Mouse (Mus musculus) kidney, adult 2 months (tissue): Measurements from ENCODE around the gene Gm49394. TPM values are rescaled to one million over a fixed set of nuclear protein-coding genes. Genes with fewer than 3 reads are reported as not detected.

ENCODE experiments used
- DNase-seq: peaks from one replicate; pipeline ENCODE4 v3.0.0; 2021
- H3K27ac ChIP-seq: fragments of 200-500 bp; 2 replicates; pipeline ENCODE4 v1.5.1; 2012; ENCODE audit warnings: low read depth, low read length, control low read depth, inconsistent platforms; ENCODE audit not compliant: insufficient read depth
- H3K27me3 ChIP-seq: fragments of 200-500 bp; replicated peaks from 2 replicates; pipeline ENCODE4 v1.6.1; 2012; ENCODE audit warnings: mild to moderate bottlenecking, moderate library complexity, low read length, inconsistent platforms; ENCODE audit not compliant: control insufficient read depth, insufficient read depth
- H3K36me3 ChIP-seq: fragments of 200-500 bp; 2 replicates; pipeline ENCODE4 v1.6.1; 2012; ENCODE audit warnings: mild to moderate bottlenecking, moderate library complexity, low read length, inconsistent platforms; ENCODE audit not compliant: control insufficient read depth, insufficient read depth
- H3K4me1 ChIP-seq: fragments of 200-500 bp; 2 replicates; pipeline ENCODE4 v1.6.1; 2011; ENCODE audit warnings: low read length; ENCODE audit not compliant: control insufficient read depth, insufficient read depth
- H3K4me3 ChIP-seq: fragments of 200-500 bp; 2 replicates; pipeline ENCODE4 v1.5.1; 2011; ENCODE audit warnings: mild to moderate bottlenecking, low read depth, low read length, control low read depth; ENCODE audit not compliant: insufficient read depth
- CTCF ChIP-seq: fragments of 200-500 bp; conservative IDR thresholded peaks from 2 replicates; pipeline ENCODE4 v1.5.1; 2011; ENCODE audit warnings: low read depth, mild to moderate bottlenecking, control low read depth, low read length, moderate library complexity, mixed read lengths; ENCODE audit not compliant: insufficient read depth, insufficient read length
- POLR2A ChIP-seq: fragments of 200-500 bp; IDR thresholded peaks from one replicate; pipeline ENCODE4 v1.6.1; 2011; ENCODE audit warnings: low read depth, low read length, control low read depth
- WGBS: fragments of 180-500 bp; shearing (Covaris S2); methylation state at CpG from one replicate; pipeline ENCODE4 v1.1.7; 2018; 5-methylcytosine and 5-hydroxymethylcytosine counted together
- polyA plus RNA-seq: library from polyadenylated mRNA; depleted of rRNA; stranded (reverse); fragments of >200 nt; gene quantifications from 2 replicates; pipeline ENCODE4 v1.2.3, GENCODE M21; 2012

Gene Gm49394
- polyA plus RNA-seq, 1 experiment: not detected

DNA sequence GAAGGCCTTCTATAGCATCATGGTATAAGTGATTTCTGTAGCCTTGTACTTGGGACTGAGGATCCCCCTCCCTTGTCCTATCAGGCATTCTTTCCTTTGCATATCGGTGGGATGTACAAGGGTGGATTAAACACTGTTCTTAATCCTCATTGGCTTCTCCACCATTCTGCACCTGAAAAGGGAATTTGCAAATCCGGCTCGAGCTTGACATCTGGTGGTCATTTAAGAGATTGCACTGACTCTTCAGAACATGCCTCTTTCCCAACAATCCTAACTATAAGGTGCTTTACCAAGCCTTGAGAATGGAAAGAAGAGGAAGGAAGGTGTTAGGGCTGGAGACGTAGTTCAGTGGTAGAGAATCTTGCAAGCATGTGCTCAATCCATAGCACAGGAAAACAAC is 2.4 kb upstream of the Gm49394 start:
- Histone ChIP-seq H3K27ac (no peak overlapping the region), H3K4me3 (no peak overlapping the region), H3K4me1 (no peaks in the 10 kb centered on the region), H3K36me3 (no peaks in the 10 kb centered on the region), H3K27me3 (no peaks in the 10 kb centered on the region)
- peak; percentile 43 for DNase-seq
- WGBS: 13% methylated on average over 4 of the region's 4 CpGs
- peak; percentile 35; the same call in 1 of the 2 replicates for TF ChIP-seq CTCF
- no peak for TF ChIP-seq POLR2A

DNA sequence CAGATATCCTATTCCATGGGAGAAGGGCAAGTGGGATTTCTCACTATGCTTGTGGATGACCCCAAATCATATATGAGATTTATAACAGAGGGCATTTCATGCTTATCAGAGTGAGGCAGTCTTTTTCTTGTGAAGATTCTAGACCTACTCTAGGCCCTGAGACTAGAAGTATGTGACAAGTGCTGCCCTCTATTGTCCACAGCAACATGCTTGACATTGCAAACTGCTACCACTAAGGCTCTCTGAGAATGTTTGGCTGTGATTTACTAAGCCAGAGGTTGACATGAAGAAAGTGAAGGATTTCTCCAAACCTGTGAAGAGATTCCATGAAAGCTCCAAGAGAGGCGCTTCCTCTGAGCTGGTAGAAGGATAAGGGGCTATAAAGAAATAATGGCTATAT is 1.3 kb upstream of the Gm49394 start:
- WGBS: 100% methylated on average over 1 of the region's 1 CpGs
- H3K4me1 ChIP-seq: no peaks in the 10 kb centered on the region
- DNase-seq: no peak
- no peaks in the 10 kb centered on the region for H3K36me3 ChIP-seq
- no peak overlapping the region for H3K27ac ChIP-seq
- TF ChIP-seq CTCF (no peak), POLR2A (no peak)
- no peak overlapping the region for H3K4me3 ChIP-seq
- no peaks in the 10 kb centered on the region for H3K27me3 ChIP-seq

GRCm38 (mm10) chr7:142668328-142668727 is 1.4 kb downstream of the Gm49394 start:
- peaks cover 3% of the 10 kb centered on the region; the same call in 1 of the 2 replicates for H3K27me3 ChIP-seq
- H3K4me1 ChIP-seq: no peaks in the 10 kb centered on the region
- 96% methylated on average over 1 of the region's 1 CpGs for WGBS
- TF ChIP-seq POLR2A: no peak
- TF ChIP-seq CTCF: no peak
- no peak overlapping the region for H3K4me3 ChIP-seq
- no peaks in the 10 kb centered on the region for H3K36me3 ChIP-seq
- H3K27ac ChIP-seq: no peak overlapping the region
- no peak for DNase-seq

DNA sequence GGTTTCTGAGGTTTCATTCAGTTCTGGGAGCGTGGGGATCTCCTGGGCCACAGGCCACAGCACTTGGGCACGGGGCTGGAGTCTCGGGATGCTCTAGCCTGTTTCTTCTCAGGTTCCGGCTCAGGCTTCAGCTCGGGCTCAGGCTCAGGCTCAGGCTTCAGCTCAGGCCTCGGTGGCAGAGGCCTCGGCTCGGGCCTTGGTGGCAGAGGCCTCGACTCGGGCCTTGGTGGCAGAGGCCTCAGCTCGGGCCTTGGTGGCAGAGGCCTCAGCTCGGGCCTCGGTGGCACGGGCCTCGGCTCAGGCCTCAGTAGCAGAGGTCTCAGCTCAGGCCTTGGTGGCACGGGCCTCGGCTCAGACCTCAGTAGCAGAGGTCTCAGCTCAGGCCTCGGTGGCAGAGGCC is 2.2 kb downstream of the Gm49394 start:
- peaks cover 3% of the 10 kb centered on the region; the same call in 1 of the 2 replicates for H3K27me3 ChIP-seq
- no peaks in the 10 kb centered on the region for H3K36me3 ChIP-seq
- H3K27ac ChIP-seq: no peak overlapping the region
- no peak overlapping the region for H3K4me3 ChIP-seq
- TF ChIP-seq CTCF (no peak), POLR2A (no peak)
- no peaks in the 10 kb centered on the region for H3K4me1 ChIP-seq
- WGBS: over 99% methylated on average over 18 of the region's 18 CpGs
- no peak for DNase-seq

- Histone ChIP-seq H3K36me3 (no peaks in the 10 kb centered on the region), H3K27me3 (peaks cover 3% of the 10 kb centered on the region; the same call in 1 of the 2 replicates), H3K4me1 (no peaks in the 10 kb centered on the region), H3K27ac (no peak within 1 kb of the TSS), H3K4me3 (no peak within 1 kb of the TSS)
- 49% methylated on average over 2 of the region's 2 CpGs for WGBS
- DNase-seq: peak; percentile 49
- no peak for TF ChIP-seq CTCF
- no peak for TF ChIP-seq POLR2A
These were observed 3.1 kb downstream of the Gm49394 start, which contains the start of gene Igf2 for GRCm38 (mm10) chr7:142666659-142667058. Gene Igf2 (minus strand): TSS chr7:142666816.

GRCm38 (mm10) chr7:142666109-142666508 is 3.6 kb downstream of the Gm49394 start:
- no peak for TF ChIP-seq CTCF
- TF ChIP-seq POLR2A: no peak
- DNase-seq: no peak
- Histone ChIP-seq H3K36me3 (no peaks in the 10 kb centered on the region), H3K27me3 (peaks cover 3% of the 10 kb centered on the region; the same call in 1 of the 2 replicates), H3K4me1 (no peaks in the 10 kb centered on the region), H3K27ac (no peak overlapping the region), H3K4me3 (no peak overlapping the region)
- WGBS: 89% methylated on average over 4 of the region's 4 CpGs

- no peaks in the 10 kb centered on the region for H3K4me1 ChIP-seq
- no peak for DNase-seq
- no peak overlapping the region for H3K27ac ChIP-seq
- no peak for TF ChIP-seq CTCF
- TF ChIP-seq POLR2A: no peak
- 69% methylated on average over 5 of the region's 5 CpGs for WGBS
- H3K27me3 ChIP-seq: peaks cover 5% of the 10 kb centered on the region; the same call in 1 of the 2 replicates
- H3K36me3 ChIP-seq: no peaks in the 10 kb centered on the region
- no peak overlapping the region for H3K4me3 ChIP-seq
These were observed 4.4 kb downstream of the Gm49394 start for GRCm38 (mm10) chr7:142665364-142665763.

- 25% methylated on average over 9 of the region's 9 CpGs for WGBS
- H3K36me3 ChIP-seq: no peaks in the 10 kb centered on the region
- no peaks in the 10 kb centered on the region for H3K4me1 ChIP-seq
- H3K4me3 ChIP-seq: no peak overlapping the region
- no peak overlapping the region for H3K27ac ChIP-seq
- peaks cover 6% of the 10 kb centered on the region; the same call in 1 of the 2 replicates for H3K27me3 ChIP-seq
- DNase-seq: peak; percentile 6
- TF ChIP-seq POLR2A (no peak), CTCF (no peak)
These were observed 5.2 kb downstream of the Gm49394 start for GRCm38 (mm10) chr7:142664465-142665029.
